Mouse (Mus musculus): Measurements from ENCODE around the gene Susd3.
A peak's percentile ranks its signal among the peaks of the same experiment; 100 is the strongest.

Gene Susd3

GRCm38 (mm10) chr13:49246626-49247025, 1.9 kb downstream of the Susd3 start:
- DNase-seq (ENCODE audit: extremely low spot score) = no peak

- no peak for DNase-seq (ENCODE audit: extremely low spot score)
Observed at GRCm38 (mm10) chr13:49246011-49246410, 2.5 kb downstream of the Susd3 start.

DNA sequence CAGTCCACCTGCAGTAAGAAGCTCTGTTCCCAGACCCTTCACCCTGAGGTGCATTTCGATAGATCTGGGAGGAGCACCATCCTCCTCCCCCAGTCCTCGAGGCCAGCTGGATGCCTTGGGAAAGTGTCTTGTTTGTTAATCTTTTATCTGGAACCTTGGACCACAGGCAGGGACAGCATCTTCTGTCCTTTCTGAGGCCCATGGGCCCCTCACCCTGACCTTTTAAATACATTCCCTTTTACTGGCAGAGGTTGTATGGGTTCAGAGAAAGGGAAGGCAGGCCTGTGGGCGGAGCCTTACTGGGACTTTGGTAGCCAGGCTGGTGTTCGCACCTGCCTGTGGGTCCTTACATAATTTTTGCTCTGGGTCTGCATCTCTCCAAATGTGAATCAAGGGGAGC, 3.3 kb downstream of the Susd3 start:
- DNase-seq (ENCODE audit: extremely low spot score) = no peak

DNA sequence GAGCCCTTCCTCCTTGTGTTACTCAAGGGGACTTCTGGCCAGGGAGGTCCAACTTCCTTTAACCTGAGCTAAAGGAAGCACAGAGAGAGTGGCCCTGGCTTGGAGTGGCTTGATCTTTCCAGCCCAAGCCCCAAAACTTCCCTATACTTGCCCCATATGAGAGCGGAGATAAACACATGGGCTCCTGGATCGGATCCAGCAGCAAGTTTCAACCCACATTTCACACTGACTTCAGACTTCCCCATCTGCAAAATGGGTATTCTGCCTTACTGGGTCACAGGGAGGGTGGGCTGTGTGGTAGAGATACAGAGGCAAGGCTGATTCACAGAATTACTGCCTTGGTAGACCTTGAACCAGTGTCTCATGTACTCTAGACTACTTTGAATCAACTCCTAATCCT, 5.0 kb downstream of the Susd3 start:
- DNase-seq (ENCODE audit: extremely low spot score) = no peak

- no peak for DNase-seq (ENCODE audit: extremely low spot score)
Observed at GRCm38 (mm10) chr13:49242321-49243065, 6.0 kb downstream of the Susd3 start.

DNA sequence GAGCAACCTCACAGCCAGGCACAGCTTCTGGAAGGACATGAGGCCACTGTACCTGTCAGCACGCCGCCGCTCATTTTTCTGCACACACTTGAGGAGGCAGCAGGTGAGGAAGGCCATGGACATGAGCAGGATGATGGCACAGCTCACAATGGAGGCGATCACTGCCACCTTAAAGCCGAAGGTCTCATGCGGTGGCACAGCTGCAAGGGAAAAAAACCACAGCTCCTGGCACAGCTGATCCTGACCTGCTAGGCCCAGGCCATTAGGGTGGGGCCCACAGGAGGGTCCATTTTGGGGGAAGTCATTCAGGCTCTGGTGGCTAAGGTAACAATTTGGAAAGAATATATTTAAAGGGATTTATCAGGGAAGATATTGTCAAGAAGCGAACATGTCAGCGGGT, 9.8 kb downstream of the Susd3 start:
- no peak for DNase-seq (ENCODE audit: extremely low spot score)

GRCm38 (mm10) chr13:49237617-49238016, 10.9 kb downstream of the Susd3 start:
- DNase-seq (ENCODE audit: extremely low spot score) = no peak

GRCm38 (mm10) chr13:49234711-49235110, 13.8 kb downstream of the Susd3 start:
- no peak for DNase-seq (ENCODE audit: extremely low spot score)

DNA sequence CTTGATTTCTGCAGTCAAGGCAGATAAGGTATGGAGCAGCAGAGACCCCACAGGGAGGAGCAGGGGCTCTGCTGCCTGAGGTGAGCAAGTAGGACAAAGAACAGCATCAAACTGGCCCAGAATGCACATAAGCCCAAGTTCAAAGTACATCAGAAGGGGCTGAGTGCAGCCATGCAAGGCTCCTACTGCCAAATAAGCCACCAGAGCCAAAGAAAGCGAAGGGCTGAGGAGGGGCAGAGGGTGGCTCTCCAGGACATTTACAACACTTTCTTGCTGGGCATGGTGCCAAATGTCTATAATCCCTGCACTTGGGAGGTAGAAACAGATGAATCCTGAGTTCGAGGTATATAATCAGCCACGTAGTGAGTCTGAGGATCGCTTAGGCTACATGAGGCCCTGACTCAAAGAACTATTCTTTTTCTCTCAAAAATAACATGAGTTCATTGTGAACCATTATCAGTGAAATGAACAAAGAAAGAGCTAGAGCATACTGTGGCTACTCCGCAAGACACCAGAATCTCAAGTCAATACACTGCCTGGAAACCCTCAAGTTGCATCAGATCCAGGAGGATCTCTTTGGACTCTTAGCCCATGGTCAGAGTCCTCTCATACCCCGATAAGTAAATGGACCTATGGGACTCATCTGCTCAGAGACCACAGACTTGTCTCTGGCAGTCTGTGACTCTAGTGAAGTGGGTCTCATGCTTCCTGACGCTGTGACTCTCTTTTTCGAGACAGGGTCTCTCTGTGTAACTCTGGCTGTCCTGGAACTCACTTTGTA, 14.5 kb downstream of the Susd3 start:
- DNase-seq (ENCODE audit: extremely low spot score) = no peak

DNA sequence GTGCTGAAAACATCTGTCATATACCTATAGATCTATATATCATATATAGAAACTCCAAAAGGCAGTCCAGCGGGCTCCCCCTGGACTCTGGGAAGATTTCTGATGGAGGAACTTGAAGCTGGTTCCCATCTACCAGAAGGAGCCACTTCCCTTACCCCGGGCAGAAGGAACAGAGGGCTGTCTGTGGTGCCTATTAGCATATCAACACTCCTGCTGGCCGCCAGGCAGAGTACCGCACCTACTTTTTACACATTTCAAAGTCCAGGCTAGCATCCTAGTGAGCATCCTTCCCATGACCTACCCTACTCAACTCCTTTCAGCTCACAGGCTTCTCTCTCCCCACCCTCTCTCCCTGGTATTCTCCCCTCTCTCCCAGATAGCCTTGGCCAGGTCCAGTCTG, 22.9 kb downstream of the Susd3 start:
- no peak for DNase-seq (ENCODE audit: extremely low spot score)

- no peak for DNase-seq (ENCODE audit: extremely low spot score)
Observed at GRCm38 (mm10) chr13:49225159-49225558, 23.3 kb downstream of the Susd3 start.

DNA sequence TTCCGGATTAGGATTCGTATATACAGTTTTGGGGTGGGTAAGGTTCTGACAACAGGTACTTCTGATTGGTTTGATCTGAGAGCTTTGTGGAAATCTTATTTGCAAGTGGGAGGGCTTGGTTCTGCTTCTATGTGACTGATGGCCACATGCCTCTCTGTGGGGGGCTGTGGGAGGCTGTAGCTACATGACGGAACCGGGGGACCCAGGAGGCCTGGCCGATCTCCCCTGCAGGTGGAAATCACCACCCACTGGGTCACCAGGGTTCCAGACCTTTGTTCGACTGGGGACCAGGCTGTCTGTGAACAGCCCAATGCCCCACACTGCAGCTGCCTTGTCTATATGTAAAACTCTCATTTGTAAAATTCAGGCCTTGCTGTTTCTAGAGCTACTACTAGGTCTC, 23.8 kb downstream of the Susd3 start:
- DNase-seq (ENCODE audit: extremely low spot score) = no peak

DNA sequence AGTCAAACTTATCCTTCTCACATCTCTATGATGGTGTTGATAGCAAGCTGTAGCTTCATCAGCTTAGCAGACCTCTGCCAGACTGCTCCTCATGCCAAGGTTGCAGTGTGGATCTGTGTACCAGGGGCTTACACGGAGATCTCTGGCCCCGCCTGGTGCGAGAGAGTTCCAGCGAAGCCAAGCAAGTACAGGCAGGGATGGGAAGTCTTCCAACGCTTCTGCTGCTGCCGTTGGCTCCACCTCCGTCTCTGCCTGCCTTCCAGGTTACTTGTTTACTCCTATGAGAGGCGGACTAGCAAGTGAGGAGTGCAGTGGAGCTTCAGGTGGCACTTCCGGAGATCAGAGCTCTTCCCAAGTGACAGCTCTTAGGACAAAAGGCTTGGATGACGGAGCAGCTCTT, 24.2 kb downstream of the Susd3 start:
- DNase-seq (ENCODE audit: extremely low spot score) = no peak

DNA sequence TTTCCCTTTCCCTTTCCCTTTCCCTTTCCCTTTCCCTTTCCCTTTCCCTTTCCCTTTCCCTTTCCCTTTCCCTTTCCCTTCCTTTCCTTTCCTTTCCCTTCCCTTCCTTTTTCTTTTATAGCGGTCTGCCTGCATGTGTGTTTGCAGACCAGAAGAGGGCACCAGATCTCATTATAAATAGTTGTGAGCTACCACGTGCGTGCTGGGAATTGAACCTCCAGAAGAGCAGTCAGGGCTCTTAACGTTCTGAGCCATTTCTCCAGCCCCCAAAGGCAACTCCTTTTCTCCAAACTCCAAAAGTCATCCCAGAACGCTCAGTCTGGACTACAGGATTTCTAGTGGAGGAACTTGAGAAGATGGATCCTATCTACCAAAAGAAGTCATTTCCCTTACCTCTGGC, 27.6 kb downstream of the Susd3 start:
- no peak for DNase-seq (ENCODE audit: extremely low spot score)

DNA sequence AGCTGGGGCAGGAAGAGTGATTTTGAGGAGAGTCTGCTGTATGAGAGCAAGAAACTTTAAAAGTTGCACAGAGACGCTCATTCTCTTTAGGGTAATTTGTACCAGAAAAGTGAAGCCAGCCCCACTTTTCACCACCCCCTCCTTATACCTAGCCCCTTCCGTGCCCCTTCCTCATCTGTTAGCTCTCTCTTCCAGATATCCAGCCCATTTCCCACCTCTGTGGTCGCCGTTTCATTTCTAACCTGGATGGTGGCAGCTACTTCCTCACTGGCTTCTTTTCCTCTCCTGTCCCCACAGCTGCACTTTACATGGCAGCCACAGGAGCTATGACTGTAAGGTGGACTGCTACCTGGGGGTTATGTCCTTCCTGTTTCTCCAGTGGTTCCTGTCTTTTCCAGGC, 29.1 kb downstream of the Susd3 start:
- DNase-seq (ENCODE audit: extremely low spot score) = no peak

DNA sequence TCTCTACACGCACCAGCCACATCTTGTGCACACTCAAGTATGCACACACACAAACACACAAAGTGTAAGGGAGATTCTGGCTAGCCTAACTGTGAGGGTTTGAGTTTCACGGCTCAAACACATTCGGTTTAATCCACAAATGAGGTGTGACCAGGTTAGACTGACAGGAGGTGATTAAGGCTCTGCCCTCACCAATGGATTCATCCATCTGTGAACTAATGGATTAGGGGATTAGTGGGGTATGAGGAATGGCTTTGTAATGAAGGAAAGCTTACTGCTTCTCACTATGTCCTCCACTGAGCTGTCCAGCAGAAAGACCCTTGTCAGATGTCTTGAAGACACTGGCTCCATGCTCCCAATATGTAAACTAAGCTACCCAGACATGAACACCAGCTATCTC, 29.9 kb downstream of the Susd3 start:
- DNase-seq (ENCODE audit: extremely low spot score) = no peak

- peak; percentile 28 for DNase-seq (ENCODE audit: extremely low spot score)
Observed at GRCm38 (mm10) chr13:49216808-49217561, 31.5 kb downstream of the Susd3 start.

- no peak for DNase-seq (ENCODE audit: extremely low spot score)
Observed at GRCm38 (mm10) chr13:49216220-49216552, 32.3 kb downstream of the Susd3 start.

DNA sequence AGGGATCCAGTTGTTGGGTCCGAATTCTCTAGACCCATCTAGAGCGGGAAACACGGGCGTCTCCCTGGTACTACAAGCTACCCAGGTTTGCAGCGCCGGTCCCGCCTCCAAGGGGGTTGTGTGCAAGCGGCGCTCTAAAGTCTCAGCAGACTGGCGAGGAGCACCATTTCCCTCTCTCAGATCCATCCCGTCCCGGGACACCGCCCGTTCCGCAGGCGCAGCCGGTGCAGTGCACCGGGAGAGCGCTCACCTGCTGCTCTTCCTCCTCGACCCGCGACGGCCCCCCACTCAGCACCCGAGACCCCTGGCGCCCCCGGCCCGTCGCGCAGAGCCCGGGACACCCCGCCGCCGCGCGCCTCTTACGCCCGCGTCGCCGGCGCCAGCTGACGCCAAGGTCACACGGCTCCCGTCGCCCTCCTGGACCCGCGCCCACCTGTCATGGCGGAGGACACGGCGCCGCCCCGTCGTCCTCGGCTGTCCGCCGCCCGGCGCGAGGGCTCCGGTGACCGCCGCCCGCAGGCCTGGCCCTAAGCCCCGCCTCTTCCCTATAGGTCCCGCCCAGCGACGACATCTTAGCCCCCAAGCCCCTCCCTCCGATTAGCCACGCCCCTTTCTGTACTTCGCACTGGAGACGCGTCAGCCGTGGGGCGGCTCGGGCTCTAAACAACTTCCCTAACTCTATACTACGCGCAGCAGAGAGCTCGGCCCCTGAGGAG, 32.8 kb downstream of the Susd3 start, which contains the start of gene Card19:
TSS of gene Card19 (minus strand) at position 534 of the 716 bp plus-strand sequence.
- peak; percentile 92 for DNase-seq (ENCODE audit: extremely low spot score)

DNA sequence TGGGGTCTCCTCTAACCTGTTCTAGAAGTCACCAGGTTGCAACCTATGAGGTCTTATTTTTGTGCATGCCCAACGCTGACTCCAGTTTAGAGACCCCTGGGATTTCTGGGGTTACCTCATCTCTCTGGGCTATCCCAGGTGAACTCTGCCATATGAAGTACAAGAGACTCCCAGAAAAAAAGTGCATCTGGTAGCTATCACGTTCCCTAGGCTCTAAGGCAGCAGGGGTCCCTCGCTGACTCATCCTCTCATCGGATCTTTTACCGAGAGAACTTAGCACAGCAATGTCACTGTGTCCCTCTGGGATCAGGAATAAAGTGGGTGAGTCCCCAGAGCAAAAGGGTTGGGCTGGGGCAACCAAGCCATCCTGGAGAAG, 33.4 kb downstream of the Susd3 start:
- no peak for DNase-seq (ENCODE audit: extremely low spot score)

DNA sequence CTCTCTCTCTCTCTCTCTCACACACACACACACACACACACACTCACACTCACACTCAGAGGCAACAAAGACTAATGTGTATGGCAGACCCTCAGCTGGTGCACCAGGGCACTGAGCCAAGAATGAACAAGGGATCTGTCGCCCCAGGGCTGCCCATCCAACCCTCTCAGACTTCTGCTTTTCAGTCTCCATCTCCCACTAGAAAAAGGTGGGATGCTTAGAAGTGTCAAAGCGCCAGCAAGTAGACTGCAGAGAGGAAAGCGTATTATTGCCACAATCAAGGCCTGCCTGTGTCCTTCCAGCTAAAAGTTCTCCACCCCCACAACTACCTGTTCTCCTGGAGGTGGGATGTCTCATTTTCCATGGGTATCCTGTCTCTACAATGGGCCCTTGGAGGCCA, 34.1 kb downstream of the Susd3 start:
- DNase-seq (ENCODE audit: extremely low spot score) = no peak

GRCm38 (mm10) chr13:49213531-49213932, 35.0 kb downstream of the Susd3 start:
- DNase-seq (ENCODE audit: extremely low spot score) = no peak
